Mouse (Mus musculus): ENCODE measurements around the gene Gli1. TPM values are rescaled to one million over a fixed set of nuclear protein-coding genes. Genes with fewer than 3 reads are reported as not detected.

Gene Gli1
- polyA plus RNA-seq, 1 experiment from 2014 or later, result 1.4 TPM

DNA sequence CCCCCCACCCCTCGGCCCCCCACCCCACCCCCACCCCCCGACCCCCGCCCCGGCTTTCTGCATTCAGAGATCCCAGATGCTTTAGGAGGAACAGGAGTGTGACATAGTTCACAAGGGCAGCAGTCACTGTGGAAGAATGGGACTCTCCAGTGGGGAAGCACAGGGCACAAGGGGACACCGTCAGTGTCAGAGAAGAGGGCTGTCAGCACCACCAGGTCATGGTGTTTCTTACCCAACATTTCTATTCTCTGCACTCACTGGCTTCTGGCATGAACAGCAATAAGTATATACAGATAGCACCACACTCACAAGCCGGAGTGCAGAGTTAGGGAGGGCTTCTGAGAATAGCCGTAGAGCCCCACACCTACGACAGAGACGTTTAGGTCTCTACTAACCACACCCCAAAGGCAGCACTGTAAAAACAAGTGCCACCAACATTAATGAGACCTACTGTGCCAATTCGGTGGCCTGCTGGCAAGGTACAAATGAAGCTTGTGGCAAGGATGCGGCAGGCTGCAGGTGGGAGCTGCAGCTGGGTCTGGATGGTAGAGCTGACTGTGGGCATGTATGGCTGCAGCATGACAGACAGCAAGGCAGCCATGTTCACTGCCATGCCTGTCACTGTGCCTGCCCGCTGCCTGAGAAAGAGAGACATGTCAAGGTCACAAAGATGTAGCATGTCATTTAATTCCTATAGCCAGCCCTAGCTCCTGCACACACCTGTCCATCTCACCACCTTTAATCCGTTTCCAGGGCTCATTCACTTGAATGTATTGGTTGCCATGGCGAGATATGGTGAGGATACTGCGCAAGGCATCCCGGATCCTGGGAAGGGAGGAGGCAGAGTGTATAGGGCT, 44.5 kb downstream of the Gli1 start:
- WGBS, result 66% methylated on average over 16 of the region's 16 CpGs
- H3K4me2 ChIP-seq, result no peak overlapping the region
- H3K4me1 ChIP-seq, result peaks cover 49% of the 10 kb centered on the region
- H3K4me3 ChIP-seq, result no peak overlapping the region
- no peaks in the 10 kb centered on the region for H3K27me3 ChIP-seq (replicated peaks)
- H3K9ac ChIP-seq, result 0 out of 2 replicates have a peak overlapping the region, but pooled peaks have one; percentile 5
- no peak for ATAC-seq (ENCODE audit: extremely low read depth, insufficient number of reproducible peaks, low FRiP score, low TSS enrichment)
- no peaks in the 10 kb centered on the region for H3K9me3 ChIP-seq
- peak overlapping the region; percentile 46 for H3K27ac ChIP-seq (replicated peaks)
- peaks cover 92% of the 10 kb centered on the region for H3K36me3 ChIP-seq

GRCm38 (mm10) chr10:127295986-127296794, 45.6 kb downstream of the Gli1 start:
- Histone ChIP-seq H3K9ac (0 out of 2 replicates have a peak overlapping the region, but pooled peaks have one; percentile 16), H3K9me3 (no peaks in the 10 kb centered on the region), H3K36me3 (peaks cover 82% of the 10 kb centered on the region), H3K27me3 (replicated peaks) (no peaks in the 10 kb centered on the region), H3K27ac (replicated peaks) (peak overlapping the region; percentile 63), H3K4me1 (peaks cover 58% of the 10 kb centered on the region), H3K4me3 (no peak overlapping the region), H3K4me2 (no peak overlapping the region)
- WGBS, result 84% methylated on average over 24 of the region's 24 CpGs
- no peak for ATAC-seq (ENCODE audit: extremely low read depth, insufficient number of reproducible peaks, low FRiP score, low TSS enrichment)

GRCm38 (mm10) chr10:127294895-127295510, 46.8 kb downstream of the Gli1 start:
- Histone ChIP-seq H3K36me3 (peaks cover 70% of the 10 kb centered on the region), H3K4me2 (no peak overlapping the region), H3K4me1 (peaks cover 58% of the 10 kb centered on the region), H3K4me3 (no peak overlapping the region), H3K9ac (no peak overlapping the region), H3K27me3 (replicated peaks) (no peaks in the 10 kb centered on the region), H3K9me3 (no peaks in the 10 kb centered on the region), H3K27ac (replicated peaks) (no peak overlapping the region)
- no peak for ATAC-seq (ENCODE audit: extremely low read depth, insufficient number of reproducible peaks, low FRiP score, low TSS enrichment)
- WGBS, result 92% methylated on average over 10 of the region's 10 CpGs

- H3K4me3 ChIP-seq, result peak overlapping the region; percentile 86
- H3K36me3 ChIP-seq, result peaks cover 56% of the 10 kb centered on the region
- no peaks in the 10 kb centered on the region for H3K9me3 ChIP-seq
- no peak for ATAC-seq (ENCODE audit: extremely low read depth, insufficient number of reproducible peaks, low FRiP score, low TSS enrichment)
- H3K4me2 ChIP-seq, result peak overlapping the region; percentile 76
- H3K27ac ChIP-seq (replicated peaks), result peak overlapping the region; percentile 99
- H3K4me1 ChIP-seq, result peaks cover 67% of the 10 kb centered on the region
- H3K9ac ChIP-seq, result peak overlapping the region; percentile 93
- no peaks in the 10 kb centered on the region for H3K27me3 ChIP-seq (replicated peaks)
- WGBS, result 84% methylated on average over 3 of the region's 3 CpGs
These were observed 48.1 kb downstream of the Gli1 start for GRCm38 (mm10) chr10:127293590-127294113.

GRCm38 (mm10) chr10:127292987-127293538, 48.7 kb downstream of the Gli1 start:
- Histone ChIP-seq H3K36me3 (peaks cover 52% of the 10 kb centered on the region), H3K27ac (replicated peaks) (peak overlapping the region; percentile 99), H3K4me3 (peak overlapping the region; percentile 86), H3K9ac (peak overlapping the region; percentile 93), H3K4me1 (peaks cover 67% of the 10 kb centered on the region), H3K4me2 (peak overlapping the region; percentile 76), H3K27me3 (replicated peaks) (no peaks in the 10 kb centered on the region), H3K9me3 (no peaks in the 10 kb centered on the region)
- ATAC-seq (ENCODE audit: extremely low read depth, insufficient number of reproducible peaks, low FRiP score, low TSS enrichment), result no peak
- 47% methylated on average over 6 of the region's 6 CpGs for WGBS

DNA sequence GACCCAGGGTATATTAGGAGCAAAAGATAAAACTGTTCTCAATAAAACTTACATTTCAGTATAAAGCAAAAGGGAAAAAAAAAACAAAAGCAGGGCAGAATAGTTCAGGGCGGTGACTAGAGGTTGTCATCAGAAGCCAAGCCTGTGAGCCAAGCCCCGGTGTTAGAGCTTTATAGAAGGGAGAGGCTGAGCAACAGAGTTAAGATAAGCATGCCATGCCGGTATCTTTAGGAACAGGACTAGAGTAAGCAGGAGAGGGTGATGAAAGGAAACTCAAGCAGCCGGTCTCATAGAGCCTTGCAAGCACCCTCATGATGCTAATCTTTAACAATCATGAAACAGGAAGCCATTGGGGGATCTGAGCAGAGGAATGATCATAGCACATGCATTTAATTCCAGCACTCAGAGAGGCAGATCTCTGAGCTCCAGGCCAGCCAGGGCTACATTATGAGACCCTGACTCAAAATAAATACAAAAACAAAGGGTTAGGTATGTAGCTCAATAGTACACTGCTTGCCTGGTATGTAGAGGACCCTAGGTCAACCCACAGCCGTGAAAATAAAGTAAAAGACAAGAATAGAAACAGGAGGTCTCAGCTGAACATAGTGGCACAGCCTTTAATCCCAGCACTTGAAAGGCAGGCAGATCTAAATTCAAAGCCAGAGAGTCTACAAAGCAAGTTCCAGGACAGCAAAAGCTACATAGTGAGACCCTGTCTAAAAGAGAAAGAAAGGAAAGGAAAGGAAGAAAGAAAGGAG, 49.7 kb downstream of the Gli1 start:
- no peaks in the 10 kb centered on the region for H3K27me3 ChIP-seq (replicated peaks)
- H3K9me3 ChIP-seq, result no peaks in the 10 kb centered on the region
- peak overlapping the region; percentile 99 for H3K27ac ChIP-seq (replicated peaks)
- 7% methylated on average over 5 of the region's 5 CpGs for WGBS
- peak overlapping the region; percentile 86 for H3K4me3 ChIP-seq
- H3K9ac ChIP-seq, result peak overlapping the region; percentile 93
- H3K4me2 ChIP-seq, result peak overlapping the region; percentile 76
- H3K4me1 ChIP-seq, result peaks cover 68% of the 10 kb centered on the region
- ATAC-seq (ENCODE audit: extremely low read depth, insufficient number of reproducible peaks, low FRiP score, low TSS enrichment), result no peak
- H3K36me3 ChIP-seq, result peaks cover 46% of the 10 kb centered on the region

DNA sequence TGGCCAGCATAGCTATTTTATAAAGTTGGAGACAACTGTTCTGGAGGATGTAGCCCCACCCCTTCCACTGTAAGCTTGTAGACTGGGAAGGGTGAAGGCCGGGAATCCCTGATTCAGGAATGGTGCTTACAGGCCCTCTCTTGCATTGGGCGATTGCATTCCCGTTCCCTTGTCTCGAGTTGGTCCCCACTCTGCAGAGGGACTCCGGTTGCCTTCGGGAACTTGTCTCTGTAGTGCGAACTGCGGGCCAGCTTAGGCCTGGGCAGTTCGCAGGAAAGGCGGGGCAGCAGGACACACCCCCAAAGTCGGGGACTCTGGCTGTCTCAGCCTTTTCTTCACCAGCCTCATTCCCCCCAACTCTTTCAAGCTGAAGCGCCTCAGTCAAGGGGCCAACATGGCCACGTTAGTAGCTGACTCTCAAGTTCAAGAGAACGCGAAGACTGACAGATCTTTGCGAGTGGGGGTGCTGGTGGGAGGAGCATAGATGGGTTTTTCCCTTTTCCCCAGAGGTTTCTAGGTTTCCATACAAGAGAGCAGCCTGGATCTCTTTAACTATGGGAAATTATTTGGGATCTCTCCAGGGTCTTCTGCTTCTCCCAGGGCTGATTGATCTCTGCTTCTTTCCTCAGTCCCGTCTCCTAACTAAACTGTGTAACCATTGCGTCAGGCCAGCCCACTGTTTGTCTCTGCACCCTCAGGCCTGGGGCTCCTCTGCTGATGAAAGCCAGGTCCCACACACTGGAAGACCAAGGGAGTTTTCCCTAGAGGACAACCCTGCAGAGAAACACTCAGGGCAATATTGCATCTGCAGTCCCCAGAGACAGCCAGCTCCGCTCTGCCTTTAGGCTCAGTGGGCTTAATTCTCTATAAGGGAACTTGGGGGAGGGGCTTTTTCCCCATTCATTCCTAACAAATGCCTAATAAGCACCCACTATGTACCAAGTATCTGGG, 50.6 kb downstream of the Gli1 start:
- Histone ChIP-seq H3K27me3 (replicated peaks) (no peaks in the 10 kb centered on the region), H3K4me2 (peak overlapping the region; percentile 76), H3K9ac (peak overlapping the region; percentile 93), H3K4me3 (peak overlapping the region; percentile 86), H3K9me3 (no peaks in the 10 kb centered on the region), H3K4me1 (peaks cover 69% of the 10 kb centered on the region), H3K27ac (replicated peaks) (peak overlapping the region; percentile 99), H3K36me3 (peaks cover 46% of the 10 kb centered on the region)
- WGBS, result 2% methylated on average over 19 of the region's 19 CpGs
- ATAC-seq (ENCODE audit: extremely low read depth, insufficient number of reproducible peaks, low FRiP score, low TSS enrichment), result peak; percentile 11

DNA sequence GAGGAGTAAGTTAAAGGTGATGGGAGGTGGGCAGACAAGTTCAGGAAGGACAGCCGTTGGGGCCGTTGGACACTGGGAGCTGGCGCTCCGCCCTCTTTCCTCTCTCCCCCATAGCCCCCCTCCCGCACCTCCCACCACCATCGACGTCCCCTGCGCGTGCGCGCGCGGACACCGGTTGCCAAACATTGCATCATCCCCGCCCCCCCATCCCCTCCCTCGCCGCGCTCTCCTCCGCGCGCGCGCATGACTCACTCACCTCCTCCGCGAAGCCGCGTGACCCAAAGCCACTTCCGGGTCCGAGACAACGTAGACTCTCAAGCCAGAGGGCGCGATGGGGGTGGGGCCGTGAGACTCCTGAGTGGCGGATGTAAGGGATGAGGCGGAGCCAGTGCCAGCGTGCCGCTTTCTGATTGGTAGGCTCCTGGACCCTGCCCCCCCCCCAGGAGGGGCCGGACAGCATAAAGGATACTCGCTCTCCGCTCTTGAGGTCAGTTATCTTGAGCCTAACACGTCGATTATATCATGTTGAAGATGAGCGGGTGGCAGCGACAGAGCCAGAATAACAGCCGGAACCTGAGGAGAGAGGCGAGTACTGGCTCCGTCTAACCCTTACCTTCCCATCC, 51.4 kb downstream of the Gli1 start:
- no peaks in the 10 kb centered on the region for H3K9me3 ChIP-seq
- peaks cover 46% of the 10 kb centered on the region for H3K36me3 ChIP-seq
- 0% methylated on average over 44 of the region's 47 CpGs for WGBS
- peak overlapping the region; percentile 99 for H3K27ac ChIP-seq (replicated peaks)
- peaks cover 73% of the 10 kb centered on the region for H3K4me1 ChIP-seq
- H3K4me3 ChIP-seq, result peak overlapping the region; percentile 86
- H3K27me3 ChIP-seq (replicated peaks), result no peaks in the 10 kb centered on the region
- peak overlapping the region; percentile 95 for H3K9ac ChIP-seq
- peak; percentile 83 for ATAC-seq (ENCODE audit: extremely low read depth, insufficient number of reproducible peaks, low FRiP score, low TSS enrichment)
- H3K4me2 ChIP-seq, result peak overlapping the region; percentile 76

GRCm38 (mm10) chr10:127289573-127290191, 52.1 kb downstream of the Gli1 start:
- Histone ChIP-seq H3K36me3 (peaks cover 46% of the 10 kb centered on the region), H3K27ac (replicated peaks) (peak overlapping the region; percentile 99), H3K27me3 (replicated peaks) (no peaks in the 10 kb centered on the region), H3K9me3 (no peaks in the 10 kb centered on the region), H3K9ac (peak overlapping the region; percentile 95), H3K4me1 (peaks cover 74% of the 10 kb centered on the region), H3K4me3 (peak overlapping the region; percentile 86), H3K4me2 (peak overlapping the region; percentile 76)
- WGBS, result 1% methylated on average over 15 of the region's 15 CpGs
- no peak for ATAC-seq (ENCODE audit: extremely low read depth, insufficient number of reproducible peaks, low FRiP score, low TSS enrichment)

Data from heart, embryonic 13.5 days (tissue).